Mouse (Mus musculus): Measurements from ENCODE around the gene Irgq. TPM values are rescaled to one million over a fixed set of nuclear protein-coding genes. Genes with fewer than 3 reads are reported as not detected.

The Irgq gene
- polyA plus RNA-seq, 3 experiments from 2014 or later = 0.79 to 1.2 (median 1.0) TPM

Other genes starting within 250 kb of the Irgq start
- 10 to 100 TPM; 10.4 to 20.6 (median 19.0) TPM for gene Zfp61, start 229.5 kb upstream of the Irgq start, polyA plus RNA-seq (2017; shearing (Covaris generic))
- gene Zfp94, start 214.0 kb upstream of the Irgq start, polyA plus RNA-seq (2017; shearing (Covaris generic)) = 10 to 100 TPM in 2 of 3 experiments, 1 to 10 TPM in 1; 6.6 to 13.0 (median 12.6) TPM
- gene Tescl, start 196.8 kb upstream of the Irgq start, polyA plus RNA-seq (2017; shearing (Covaris generic)) = not detected
- not detected for gene Lypd5, start 181.5 kb upstream of the Irgq start, polyA plus RNA-seq (2017; shearing (Covaris generic))
- 100 to 1,000 TPM in 2 of 3 experiments, 10 to 100 TPM in 1; 79.1 to 131 (median 126) TPM for gene Kcnn4, start 160.4 kb upstream of the Irgq start, polyA plus RNA-seq (2017; shearing (Covaris generic))
- gene Smg9, start 131.1 kb upstream of the Irgq start, polyA plus RNA-seq (2017; shearing (Covaris generic)) = 10 to 100 TPM; 22.7 to 26.1 (median 23.6) TPM
- gene Irgc1, start 78.4 kb upstream of the Irgq start, polyA plus RNA-seq (2017; shearing (Covaris generic)) = not detected
- gene Plaur, start 68.2 kb upstream of the Irgq start, polyA plus RNA-seq (2017; shearing (Covaris generic)) = 1 to 10 TPM in 2 of 3 experiments, under 1 TPM in 1; 0.62 to 1.6 (median 1.5) TPM
- gene Cadm4, start 48.7 kb upstream of the Irgq start, polyA plus RNA-seq (2017; shearing (Covaris generic)) = not detected
- gene Zfp428, start 23.7 kb upstream of the Irgq start, polyA plus RNA-seq (2017; shearing (Covaris generic)) = under 1 TPM in 1 of 3 experiments, not detected in 2; 0.33 TPM
- not detected for gene AC161166.1, start 18.2 kb upstream of the Irgq start, polyA plus RNA-seq (2017; shearing (Covaris generic))
- not detected for gene Pinlyp, start 15.4 kb downstream of the Irgq start, polyA plus RNA-seq (2017; shearing (Covaris generic))
- 10 to 100 TPM; 24.2 to 34.4 (median 31.8) TPM for gene Xrcc1, start 15.6 kb downstream of the Irgq start, polyA plus RNA-seq (2017; shearing (Covaris generic))
- gene Ethe1, start 56.9 kb downstream of the Irgq start, polyA plus RNA-seq (2017; shearing (Covaris generic)) = 10 to 100 TPM; 13.1 to 17.7 (median 17.6) TPM
- under 1 TPM in 2 of 3 experiments, not detected in 1; 0.13 to 0.20 TPM for gene Zfp575, start 57.0 kb downstream of the Irgq start, polyA plus RNA-seq (2017; shearing (Covaris generic))
- 1 to 10 TPM in 1 of 3 experiments, under 1 TPM in 2; 0.22 to 1.2 (median 0.31) TPM for gene Phldb3, start 80.1 kb downstream of the Irgq start, polyA plus RNA-seq (2017; shearing (Covaris generic))
- gene Lypd3, start 105.9 kb downstream of the Irgq start, polyA plus RNA-seq (2017; shearing (Covaris generic)) = not detected
- gene Tex101, start 146.0 kb downstream of the Irgq start, polyA plus RNA-seq (2017; shearing (Covaris generic)) = not detected
- gene BC049730, start 178.6 kb downstream of the Irgq start, polyA plus RNA-seq (2017; shearing (Covaris generic)) = not detected
- gene Gm4763, start 196.2 kb downstream of the Irgq start, polyA plus RNA-seq (2017; shearing (Covaris generic)) = not detected
- gene Cd177, start 229.6 kb downstream of the Irgq start, polyA plus RNA-seq (2017; shearing (Covaris generic)) = not detected
- gene Ceacam10, start 246.5 kb downstream of the Irgq start, polyA plus RNA-seq (2017; shearing (Covaris generic)) = not detected

Measured in inflammation-experienced regulatory T-cells, adult 6 months (primary cell).